Mouse (Mus musculus) natural killer cell, adult 2 months (primary cell): ENCODE data around the gene Pde4b.

ENCODE experiments used
- DNase-seq, 2 experiments: peaks; one replicate each; pipeline ENCODE4 v3.0.0; 2022; ENCODE audit warnings: low spot score in 2 of 2

Gene Pde4b

GRCm38 (mm10) chr4:102538793-102539192, 451.4 kb downstream of the Pde4b start:
- no peak for DNase-seq

- DNase-seq: no peak
These were observed 452.3 kb downstream of the Pde4b start for GRCm38 (mm10) chr4:102539598-102540180.

GRCm38 (mm10) chr4:102542976-102543375, 455.6 kb downstream of the Pde4b start:
- no peak for DNase-seq

- no peak for DNase-seq
These were observed 457.9 kb downstream of the Pde4b start for GRCm38 (mm10) chr4:102545226-102545625.

GRCm38 (mm10) chr4:102555566-102555965, 468.2 kb downstream of the Pde4b start:
- DNase-seq: no peak

- no peak for DNase-seq
These were observed 469.7 kb downstream of the Pde4b start for GRCm38 (mm10) chr4:102557006-102557405.

GRCm38 (mm10) chr4:102557508-102558220, 470.3 kb downstream of the Pde4b start:
- no peak for DNase-seq

- no peak for DNase-seq
These were observed 471.0 kb downstream of the Pde4b start for GRCm38 (mm10) chr4:102558328-102558727.

- no peak for DNase-seq
These were observed 473.4 kb downstream of the Pde4b start for GRCm38 (mm10) chr4:102560676-102561280.

- no peak for DNase-seq
These were observed 476.0 kb downstream of the Pde4b start for GRCm38 (mm10) chr4:102563273-102563855.

GRCm38 (mm10) chr4:102564286-102564685, 476.9 kb downstream of the Pde4b start:
- DNase-seq: no peak

- no peak for DNase-seq
These were observed 479.1 kb downstream of the Pde4b start for GRCm38 (mm10) chr4:102566421-102566820.

- DNase-seq: no peak
These were observed 479.8 kb downstream of the Pde4b start for GRCm38 (mm10) chr4:102567111-102567510.

- DNase-seq: no peak
These were observed 480.4 kb downstream of the Pde4b start for GRCm38 (mm10) chr4:102567676-102568254.

- peak; percentile 27 to 49 for DNase-seq
These were observed 481.2 kb downstream of the Pde4b start for GRCm38 (mm10) chr4:102568591-102568990.

GRCm38 (mm10) chr4:102569101-102569583, 481.8 kb downstream of the Pde4b start:
- DNase-seq: peak; percentile 68 to 78

- peak; percentile 71 to 76 for DNase-seq
These were observed 482.8 kb downstream of the Pde4b start for GRCm38 (mm10) chr4:102569950-102570765.

- DNase-seq: peak; percentile 44 to 55
These were observed 483.5 kb downstream of the Pde4b start for GRCm38 (mm10) chr4:102570766-102571411.

- DNase-seq: peak; percentile 64 to 77
These were observed 484.7 kb downstream of the Pde4b start for GRCm38 (mm10) chr4:102572031-102572430.

GRCm38 (mm10) chr4:102572591-102572990, 485.2 kb downstream of the Pde4b start:
- no peak for DNase-seq

- peak; percentile 37 to 49 for DNase-seq
These were observed 486.0 kb downstream of the Pde4b start for GRCm38 (mm10) chr4:102573361-102573781.
